ENCODE assay signal across 21 mouse cellular contexts in genomic region chr17:5554573-5554972, GRCm38 (mm10).
DNase-seq lines count a peak whose midpoint lies in the region; ATAC-seq and TF ChIP-seq lines count a peak whose summit lies in the region.
"Had no signal": no experiment of that assay in that cellular context is flagged by ENCODE, and none has a peak within 500 bp of the region (broad histone marks: within the 10 kb centered on the region; RNA-seq: fewer than 3 reads in every experiment).

No protein-coding gene starts in this region.

- WGBS in intestine, embryonic 15.5 days: 79% methylated on average over 2 of the region's 2 CpGs
- 77% methylated on average over 2 of the region's 2 CpGs for WGBS in intestine, embryonic 16.5 days
- 51% methylated on average over 2 of the region's 2 CpGs for WGBS in small intestine, adult 2 months

- H3K27ac ChIP-seq in intestine, embryonic 15.5 days: no peak overlapping the region
- H3K27ac ChIP-seq in intestine, embryonic 16.5 days (ENCODE audit: low read length): no peak overlapping the region
- peak overlapping the region; percentile 8; the same call in 1 of the 2 replicates for H3K27ac ChIP-seq in small intestine, adult 2 months (ENCODE audit: insufficient read depth, low read depth, low read length)
- H3K27ac ChIP-seq: embryonic facial prominence, embryonic 13.5 days; embryonic facial prominence, embryonic 15.5 days; forebrain, embryonic 10.5 days; forebrain, embryonic 12.5 days had no signal

- H3K4me3 ChIP-seq in intestine, embryonic 15.5 days (replicated peaks): no peak overlapping the region
- no peak overlapping the region for H3K4me3 ChIP-seq in intestine, embryonic 16.5 days (ENCODE audit: low read length)
- no peak overlapping the region for H3K4me3 ChIP-seq in small intestine, adult 2 months (ENCODE audit: low read depth, low read length)
- H3K4me3 ChIP-seq: embryonic facial prominence, embryonic 13.5 days; embryonic facial prominence, embryonic 15.5 days; erythroblast, embryonic 14.5 days; forebrain, embryonic 10.5 days; forebrain, embryonic 12.5 days had no signal

- no peak for TF ChIP-seq CTCF in small intestine, adult 2 months (IDR thresholded peaks at IDR 0.05; ENCODE audit: extremely low read depth, insufficient read length, insufficient replicate concordance, low read depth, low read length)

- no peak overlapping the region for H3K4me2 ChIP-seq in intestine, embryonic 15.5 days (replicated peaks)
- no peak overlapping the region for H3K4me2 ChIP-seq in intestine, embryonic 16.5 days (ENCODE audit: low read depth, low read length)
- H3K4me2 ChIP-seq: embryonic facial prominence, embryonic 13.5 days; embryonic facial prominence, embryonic 15.5 days; forebrain, embryonic 12.5 days had no signal

- H3K27me3 ChIP-seq in intestine, embryonic 15.5 days (replicated peaks): no peaks in the 10 kb centered on the region
- H3K27me3 ChIP-seq in intestine, embryonic 16.5 days (replicated peaks; ENCODE audit: control insufficient read depth, insufficient read depth, low read length): no peaks in the 10 kb centered on the region
- no peaks in the 10 kb centered on the region for H3K27me3 ChIP-seq in small intestine, adult 2 months (ENCODE audit: control insufficient read depth, insufficient read depth, low read length)
- H3K27me3 ChIP-seq: embryonic facial prominence, embryonic 13.5 days; embryonic facial prominence, embryonic 15.5 days; forebrain, embryonic 12.5 days had no signal

- no peak overlapping the region for H3K9ac ChIP-seq in intestine, embryonic 15.5 days
- H3K9ac ChIP-seq in intestine, embryonic 16.5 days (ENCODE audit: low read depth, low read length): no peak overlapping the region
- H3K9ac ChIP-seq: embryonic facial prominence, embryonic 13.5 days; embryonic facial prominence, embryonic 15.5 days; forebrain, embryonic 12.5 days had no signal

- H3K9me3 ChIP-seq in intestine, embryonic 15.5 days: no peaks in the 10 kb centered on the region
- no peaks in the 10 kb centered on the region for H3K9me3 ChIP-seq in intestine, embryonic 16.5 days (ENCODE audit: control insufficient read depth, low read length)
- H3K9me3 ChIP-seq: embryonic facial prominence, embryonic 13.5 days; embryonic facial prominence, embryonic 15.5 days; forebrain, embryonic 10.5 days; forebrain, embryonic 12.5 days had no signal

- no peak for DNase-seq in lung, postnatal 10 days
- DNase-seq in layer of hippocampus, postnatal 14 days (ENCODE audit: low spot score in 2 of 2): no peak
- DNase-seq: adrenal gland, adult 2 months; adrenal gland, postnatal 10 days; adrenal gland, postnatal 25 days; cerebellum, adult 11-12 months; cerebellum, adult 8-10 months; cerebellum, adult 9-11 months; cerebellum, postnatal 14 days; cerebellum, postnatal 36 days; embryo, embryonic 11 days had no signal

- H3K4me1 ChIP-seq in intestine, embryonic 15.5 days (replicated peaks): peaks cover 8% of the 10 kb centered on the region
- peaks cover 3% of the 10 kb centered on the region for H3K4me1 ChIP-seq in intestine, embryonic 16.5 days (ENCODE audit: control insufficient read depth, insufficient read depth, low read length)
- peaks cover 21% of the 10 kb centered on the region for H3K4me1 ChIP-seq in small intestine, adult 2 months (ENCODE audit: control insufficient read depth, insufficient read depth, insufficient read length, low read length)
- H3K4me1 ChIP-seq: embryonic facial prominence, embryonic 13.5 days; embryonic facial prominence, embryonic 15.5 days; forebrain, embryonic 10.5 days had no signal

- no peak for TF ChIP-seq POLR2A in small intestine, adult 2 months (IDR thresholded peaks at IDR 0.05; ENCODE audit: low read depth, low read length)

- 0 out of 2 replicates have a peak, but pooled peaks have one; percentile 56 for ATAC-seq in intestine, embryonic 15.5 days
- ATAC-seq in intestine, embryonic 16.5 days: peak; percentile 64
- ATAC-seq: forebrain, embryonic 14.5 days; forebrain, embryonic 16.5 days had no signal

- no peaks in the 10 kb centered on the region for H3K36me3 ChIP-seq in intestine, embryonic 15.5 days
- no peaks in the 10 kb centered on the region for H3K36me3 ChIP-seq in intestine, embryonic 16.5 days (ENCODE audit: control insufficient read depth, insufficient read depth, low read length)
- H3K36me3 ChIP-seq in small intestine, adult 2 months (ENCODE audit: control insufficient read depth, insufficient read depth, low read length): no peaks in the 10 kb centered on the region
- H3K36me3 ChIP-seq: embryonic facial prominence, embryonic 13.5 days; embryonic facial prominence, embryonic 15.5 days; forebrain, embryonic 10.5 days; forebrain, embryonic 12.5 days had no signal
